Mouse (Mus musculus) hindbrain, embryonic 16.5 days (tissue): ENCODE data around the gene Zglp1. TPM values are rescaled to one million over a fixed set of nuclear protein-coding genes. Genes with fewer than 3 reads are reported as not detected.

Source experiments
- ATAC-seq: fragments of 200-750 bp; cut with Nextera tagmentation; 2 replicates; pipeline ENCODE4 v1.8.0; 2017; ENCODE audit warnings: moderate TSS enrichment, moderate library complexity
- H3K27ac ChIP-seq: fragments of 300-500 bp; sonication (generic); 2 replicates; pipeline ENCODE4 v1.5.1; 2014; ENCODE audit warnings: low read depth, mild to moderate bottlenecking, control low read depth, low read length, moderate library complexity
- H3K27me3 ChIP-seq: fragments of 300-500 bp; sonication (generic); replicated peaks from 2 replicates; pipeline ENCODE4 v1.6.1; 2014; ENCODE audit warnings: low read length; ENCODE audit not compliant: control insufficient read depth, insufficient read depth
- H3K36me3 ChIP-seq: fragments of 300-500 bp; sonication (generic); 2 replicates; pipeline ENCODE4 v1.6.1; 2014; ENCODE audit warnings: mild to moderate bottlenecking, low read length, moderate library complexity, mixed read lengths; ENCODE audit not compliant: control insufficient read depth, insufficient read depth
- H3K4me1 ChIP-seq: fragments of 300-500 bp; sonication (generic); 2 replicates; pipeline ENCODE4 v1.6.1; 2014; ENCODE audit warnings: low read depth, low read length; ENCODE audit not compliant: control insufficient read depth, insufficient read depth
- H3K4me2 ChIP-seq: fragments of 300-500 bp; sonication (generic); 2 replicates; pipeline ENCODE4 v1.6.1; 2014; ENCODE audit warnings: mild to moderate bottlenecking, low read length, control low read depth, moderate library complexity
- H3K4me3 ChIP-seq: fragments of 300-500 bp; sonication (generic); 2 replicates; pipeline ENCODE4 v1.5.1; 2014; ENCODE audit warnings: mild to moderate bottlenecking, low read length, control low read depth, moderate library complexity
- H3K9ac ChIP-seq: fragments of 300-500 bp; sonication (generic); 2 replicates; pipeline ENCODE4 v1.6.1; 2014; ENCODE audit warnings: low read depth, mild to moderate bottlenecking, control low read depth, low read length, moderate library complexity
- H3K9me3 ChIP-seq: fragments of 300-500 bp; sonication (generic); 2 replicates; pipeline ENCODE4 v1.6.1; 2014; ENCODE audit warnings: mild to moderate bottlenecking, low read length, moderate library complexity; ENCODE audit not compliant: control insufficient read depth
- WGBS: fragments of 180-500 bp; shearing (Covaris S2); extraction: QIAGEN DNeasy Blood & Tissue Kit; methylation state at CpG from one replicate; pipeline ENCODE4 v1.1.7; 2014; 5-methylcytosine and 5-hydroxymethylcytosine counted together
- polyA plus RNA-seq: library from polyadenylated mRNA; unstranded; fragments of >200 nt; fragmentation: Nextera tagmentation; extraction: Ambion mirVana; gene quantifications from 2 replicates; pipeline ENCODE4 v1.2.1, GENCODE M21; 2015

Zglp1 gene
- polyA plus RNA-seq, 1 experiment from 2014 or later = 1.5 TPM

DNA sequence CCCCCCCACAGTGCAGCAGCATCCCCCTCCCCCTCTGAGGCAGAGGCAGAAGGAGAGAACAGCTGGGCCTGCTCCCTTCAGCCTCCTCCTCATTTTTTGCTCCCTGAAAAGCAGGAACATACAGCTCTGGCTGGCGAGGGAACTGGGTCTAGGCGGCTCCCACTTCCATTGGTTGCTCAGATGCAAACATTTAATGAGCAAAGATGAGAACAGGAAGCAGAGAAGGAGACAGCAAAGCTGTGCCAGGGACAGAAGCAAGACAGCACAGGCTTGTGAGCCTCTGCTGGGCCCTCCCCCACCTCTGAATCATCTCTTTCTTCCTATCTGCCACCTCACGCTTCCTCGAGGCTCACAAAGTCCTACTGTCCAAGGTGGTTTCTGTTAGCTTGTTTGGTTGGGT lies 25.6 kb downstream of the Zglp1 start:
- Histone ChIP-seq H3K27me3 (peaks cover 24% of the 10 kb centered on the region), H3K36me3 (no peaks in the 10 kb centered on the region), H3K27ac (no peak overlapping the region), H3K9me3 (no peaks in the 10 kb centered on the region), H3K9ac (no peak overlapping the region), H3K4me1 (peaks cover 14% of the 10 kb centered on the region), H3K4me3 (no peak overlapping the region), H3K4me2 (no peak overlapping the region)
- ATAC-seq = no peak
- 48% methylated on average over 4 of the region's 4 CpGs for WGBS

- Histone ChIP-seq H3K4me1 (peaks cover 22% of the 10 kb centered on the region), H3K9me3 (no peaks in the 10 kb centered on the region), H3K27ac (no peak overlapping the region), H3K9ac (no peak overlapping the region), H3K4me2 (no peak overlapping the region), H3K4me3 (no peak overlapping the region), H3K27me3 (peaks cover 39% of the 10 kb centered on the region), H3K36me3 (no peaks in the 10 kb centered on the region)
- ATAC-seq = no peak
- WGBS = 61% methylated on average over 3 of the region's 3 CpGs
These were observed 27.1 kb downstream of the Zglp1 start for GRCm38 (mm10) chr9:21039779-21040178.

- peak overlapping the region; percentile 79 for H3K9ac ChIP-seq
- H3K4me3 ChIP-seq = peak overlapping the region; percentile 54
- 2% methylated on average over 31 of the region's 31 CpGs for WGBS
- peaks cover 53% of the 10 kb centered on the region for H3K27me3 ChIP-seq
- ATAC-seq = peak; percentile 75
- H3K4me1 ChIP-seq = peaks cover 36% of the 10 kb centered on the region
- no peak overlapping the region for H3K27ac ChIP-seq
- H3K9me3 ChIP-seq = no peaks in the 10 kb centered on the region
- peak overlapping the region; percentile 82 for H3K4me2 ChIP-seq
- no peaks in the 10 kb centered on the region for H3K36me3 ChIP-seq
These were observed 29.4 kb downstream of the Zglp1 start for GRCm38 (mm10) chr9:21037481-21037891.

DNA sequence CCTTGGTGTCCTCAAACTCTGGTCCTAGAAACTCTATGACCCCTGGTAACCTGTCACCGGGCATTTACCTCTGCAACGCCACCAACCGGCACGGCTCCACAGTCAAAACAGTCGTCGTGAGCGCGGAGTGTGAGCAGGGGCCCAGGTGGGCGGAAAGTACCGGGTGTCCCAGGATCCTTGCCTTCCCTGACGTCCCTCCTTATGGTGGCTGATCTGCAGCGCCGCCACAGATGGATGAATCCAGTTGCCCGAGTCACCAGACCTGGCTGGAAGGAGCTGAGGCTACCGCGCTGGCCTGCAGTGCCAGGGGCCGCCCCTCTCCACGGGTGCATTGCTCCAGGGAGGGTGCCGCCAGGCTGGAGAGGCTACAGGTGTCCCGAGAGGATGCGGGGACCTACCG lies 30.2 kb downstream of the Zglp1 start:
- no peak for ATAC-seq
- H3K4me2 ChIP-seq = peak overlapping the region; percentile 82
- no peak overlapping the region for H3K27ac ChIP-seq
- peaks cover 55% of the 10 kb centered on the region for H3K27me3 ChIP-seq
- peak overlapping the region; percentile 79 for H3K9ac ChIP-seq
- H3K9me3 ChIP-seq = no peaks in the 10 kb centered on the region
- H3K36me3 ChIP-seq = no peaks in the 10 kb centered on the region
- H3K4me1 ChIP-seq = peaks cover 40% of the 10 kb centered on the region
- peak overlapping the region; percentile 54 for H3K4me3 ChIP-seq
- under 1% methylated on average over 22 of the region's 22 CpGs for WGBS

DNA sequence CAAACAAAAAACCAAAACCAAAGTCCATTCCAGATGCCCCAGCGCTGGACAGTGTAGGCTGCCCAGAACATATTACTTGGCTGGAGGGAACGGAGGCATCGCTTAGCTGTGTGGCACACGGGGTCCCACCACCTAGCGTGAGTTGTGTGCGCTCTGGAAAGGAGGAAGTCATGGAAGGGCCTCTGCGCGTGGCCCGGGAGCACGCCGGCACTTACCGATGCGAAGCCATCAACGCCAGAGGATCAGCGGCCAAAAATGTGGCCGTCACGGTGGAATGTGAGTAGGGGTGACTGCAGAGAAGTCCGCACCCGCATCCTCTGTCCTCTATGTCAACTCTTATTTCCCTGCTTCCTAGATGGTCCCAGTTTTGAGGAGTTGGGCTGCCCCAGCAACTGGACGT lies 30.7 kb downstream of the Zglp1 start:
- H3K27me3 ChIP-seq = peaks cover 55% of the 10 kb centered on the region
- H3K4me3 ChIP-seq = no peak overlapping the region
- H3K9me3 ChIP-seq = no peaks in the 10 kb centered on the region
- peaks cover 41% of the 10 kb centered on the region for H3K4me1 ChIP-seq
- 8% methylated on average over 20 of the region's 20 CpGs for WGBS
- no peak overlapping the region for H3K9ac ChIP-seq
- ATAC-seq = no peak
- H3K27ac ChIP-seq = no peak overlapping the region
- no peaks in the 10 kb centered on the region for H3K36me3 ChIP-seq
- H3K4me2 ChIP-seq = peak overlapping the region; percentile 82

DNA sequence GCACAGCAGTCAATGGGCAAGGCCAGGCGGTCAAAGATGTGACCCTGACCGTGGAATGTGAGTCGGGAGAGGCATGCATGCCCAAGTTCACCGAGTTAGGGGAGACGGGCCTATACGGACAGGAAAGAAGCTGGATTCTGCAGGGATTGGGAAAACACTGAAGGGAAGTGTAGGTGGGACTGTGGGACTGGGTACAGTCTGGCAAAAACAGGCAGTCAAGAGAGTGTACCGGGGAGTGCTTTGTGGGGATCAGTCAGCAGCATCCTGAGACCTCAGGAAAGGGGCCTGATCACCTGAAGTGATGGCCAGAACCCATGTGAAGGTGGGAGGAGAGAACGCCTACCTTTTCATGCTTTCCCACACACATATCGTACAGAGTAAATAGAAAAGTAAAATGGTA lies 31.3 kb downstream of the Zglp1 start:
- H3K36me3 ChIP-seq = no peaks in the 10 kb centered on the region
- no peaks in the 10 kb centered on the region for H3K9me3 ChIP-seq
- H3K4me1 ChIP-seq = peaks cover 46% of the 10 kb centered on the region
- peaks cover 55% of the 10 kb centered on the region for H3K27me3 ChIP-seq
- no peak overlapping the region; the same call in 1 of the 2 replicates for H3K9ac ChIP-seq
- H3K4me2 ChIP-seq = peak overlapping the region; percentile 35; the same call in 1 of the 2 replicates
- no peak overlapping the region for H3K27ac ChIP-seq
- H3K4me3 ChIP-seq = peak overlapping the region; percentile 18; the same call in 1 of the 2 replicates
- no peak for ATAC-seq
- WGBS = 20% methylated on average over 9 of the region's 9 CpGs

GRCm38 (mm10) chr9:21034481-21035085 lies 32.3 kb downstream of the Zglp1 start:
- H3K4me1 ChIP-seq = peaks cover 54% of the 10 kb centered on the region
- no peaks in the 10 kb centered on the region for H3K36me3 ChIP-seq
- H3K27ac ChIP-seq = no peak overlapping the region
- H3K4me3 ChIP-seq = no peak overlapping the region
- H3K9me3 ChIP-seq = no peaks in the 10 kb centered on the region
- 5% methylated on average over 17 of the region's 17 CpGs for WGBS
- H3K27me3 ChIP-seq = peaks cover 57% of the 10 kb centered on the region
- peak overlapping the region; percentile 35; the same call in 1 of the 2 replicates for H3K4me2 ChIP-seq
- H3K9ac ChIP-seq = no peak overlapping the region
- ATAC-seq = no peak

DNA sequence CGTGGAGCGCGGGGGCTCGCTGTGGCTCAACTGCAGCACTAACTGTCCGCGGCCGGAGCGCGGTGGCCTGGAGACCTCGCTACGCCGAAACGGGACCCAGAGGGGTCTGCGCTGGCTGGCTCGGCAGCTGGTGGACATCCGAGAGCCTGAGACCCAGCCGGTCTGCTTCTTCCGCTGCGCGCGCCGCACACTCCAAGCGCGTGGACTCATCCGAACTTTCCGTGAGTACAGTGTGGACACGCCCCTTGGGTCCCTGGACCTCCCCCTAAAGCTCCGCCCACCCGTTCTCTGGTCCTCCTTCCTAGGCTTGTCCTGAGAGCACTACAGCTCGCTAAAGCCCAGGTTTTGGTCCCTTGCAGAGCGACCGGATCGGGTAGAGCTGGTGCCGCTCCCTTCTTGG lies 33.8 kb downstream of the Zglp1 start:
- peaks cover 59% of the 10 kb centered on the region for H3K27me3 ChIP-seq
- H3K9me3 ChIP-seq = no peaks in the 10 kb centered on the region
- peak overlapping the region; percentile 98 for H3K4me2 ChIP-seq
- H3K9ac ChIP-seq = no peak overlapping the region
- ATAC-seq = no peak
- H3K36me3 ChIP-seq = no peaks in the 10 kb centered on the region
- H3K27ac ChIP-seq = no peak overlapping the region
- under 1% methylated on average over 32 of the region's 34 CpGs for WGBS
- peaks cover 59% of the 10 kb centered on the region for H3K4me1 ChIP-seq
- H3K4me3 ChIP-seq = peak overlapping the region; percentile 60

- ATAC-seq = no peak
- peak overlapping the region; percentile 74 for H3K9ac ChIP-seq
- peaks cover 59% of the 10 kb centered on the region for H3K27me3 ChIP-seq
- peak overlapping the region; percentile 98 for H3K4me2 ChIP-seq
- 2% methylated on average over 7 of the region's 7 CpGs for WGBS
- no peak overlapping the region for H3K27ac ChIP-seq
- peak overlapping the region; percentile 60 for H3K4me3 ChIP-seq
- H3K36me3 ChIP-seq = no peaks in the 10 kb centered on the region
- H3K9me3 ChIP-seq = no peaks in the 10 kb centered on the region
- peaks cover 55% of the 10 kb centered on the region for H3K4me1 ChIP-seq
These were observed 34.4 kb downstream of the Zglp1 start for GRCm38 (mm10) chr9:21032491-21032890.
